Mouse (Mus musculus) G1E (cell line): ENCODE data around the gene Cd180. TPM values are rescaled to one million over a fixed set of nuclear protein-coding genes. Genes with fewer than 3 reads are reported as not detected.

Source experiments
- ATAC-seq: 2 replicates; pipeline ENCODE4 v1.8.0; 2016; ENCODE audit warnings: mild to moderate bottlenecking; ENCODE audit not compliant: insufficient number of reproducible peaks, poor library complexity, low FRiP score, severe bottlenecking; ENCODE audit errors: extremely low read depth
- DNase-seq: peaks from one replicate; pipeline ENCODE4 v3.0.0; 2012; ENCODE audit warnings: low spot score
- H3K27me3 ChIP-seq: 2 replicates; pipeline ENCODE4 v1.6.1; 2012; ENCODE audit warnings: mild to moderate bottlenecking, low read length, inconsistent platforms; ENCODE audit not compliant: insufficient read depth
- H3K36me3 ChIP-seq: replicated peaks from 2 replicates; pipeline ENCODE3; 2012; ENCODE audit warnings: mild to moderate bottlenecking, inconsistent platforms
- H3K4me1 ChIP-seq: 2 replicates; pipeline ENCODE4 v1.6.1; 2012; ENCODE audit warnings: low read depth, low read length, inconsistent platforms, mixed read lengths; ENCODE audit not compliant: insufficient read depth
- H3K4me3 ChIP-seq: 2 replicates; pipeline ENCODE4 v1.5.1; 2012; ENCODE audit warnings: low read depth, mild to moderate bottlenecking, inconsistent platforms, low read length, moderate library complexity, mixed read lengths
- H3K9me3 ChIP-seq: replicated peaks from 2 replicates; pipeline ENCODE4 v1.6.1; 2012; ENCODE audit warnings: inconsistent platforms
- CTCF ChIP-seq: IDR thresholded peaks from 2 replicates; pipeline ENCODE4 v1.5.1; 2012; ENCODE audit warnings: low read depth, low read length, inconsistent platforms, mixed read lengths
- GATA1 ChIP-seq: IDR thresholded peaks from 2 replicates; pipeline ENCODE4 v1.6.1; 2012; ENCODE audit warnings: borderline replicate concordance, low read length, inconsistent platforms, mixed read lengths
- GATA2 ChIP-seq: IDR thresholded peaks from 2 replicates; pipeline ENCODE4 v1.6.1; 2012; ENCODE audit warnings: low read depth, low read length, inconsistent platforms, borderline replicate concordance
- POLR2AphosphoS5 ChIP-seq: IDR thresholded peaks from 2 replicates; pipeline ENCODE4 v1.6.1; 2012; ENCODE audit warnings: low read depth, low read length, inconsistent platforms; ENCODE audit not compliant: insufficient replicate concordance
- TAL1 ChIP-seq: conservative IDR thresholded peaks from 2 replicates; pipeline ENCODE4 v1.6.1; 2012; ENCODE audit warnings: low read depth, low read length, inconsistent platforms, mixed read lengths
- polyA plus RNA-seq: library from polyadenylated mRNA; stranded (reverse); fragments of >175 nt; gene quantifications from 2 replicates; pipeline ENCODE4 v1.2.3, GENCODE M21; 2012
- total RNA-seq, 2 experiments: library from RNA; stranded (forward) in 1 of 2; stranded (reverse) in 1 of 2; fragments of 200-1000 nt in 1 of 2; fragments of >200 nt in 1 of 2; fragmentation: Nextera tagmentation in 1 of 2; gene quantifications; 2 replicates each; pipeline ENCODE4 v1.2.3; 2014 to 2017

Gene Cd180
- total and polyA plus RNA-seq, 3 experiments: 1.3 TPM; not detected in 2

DNA sequence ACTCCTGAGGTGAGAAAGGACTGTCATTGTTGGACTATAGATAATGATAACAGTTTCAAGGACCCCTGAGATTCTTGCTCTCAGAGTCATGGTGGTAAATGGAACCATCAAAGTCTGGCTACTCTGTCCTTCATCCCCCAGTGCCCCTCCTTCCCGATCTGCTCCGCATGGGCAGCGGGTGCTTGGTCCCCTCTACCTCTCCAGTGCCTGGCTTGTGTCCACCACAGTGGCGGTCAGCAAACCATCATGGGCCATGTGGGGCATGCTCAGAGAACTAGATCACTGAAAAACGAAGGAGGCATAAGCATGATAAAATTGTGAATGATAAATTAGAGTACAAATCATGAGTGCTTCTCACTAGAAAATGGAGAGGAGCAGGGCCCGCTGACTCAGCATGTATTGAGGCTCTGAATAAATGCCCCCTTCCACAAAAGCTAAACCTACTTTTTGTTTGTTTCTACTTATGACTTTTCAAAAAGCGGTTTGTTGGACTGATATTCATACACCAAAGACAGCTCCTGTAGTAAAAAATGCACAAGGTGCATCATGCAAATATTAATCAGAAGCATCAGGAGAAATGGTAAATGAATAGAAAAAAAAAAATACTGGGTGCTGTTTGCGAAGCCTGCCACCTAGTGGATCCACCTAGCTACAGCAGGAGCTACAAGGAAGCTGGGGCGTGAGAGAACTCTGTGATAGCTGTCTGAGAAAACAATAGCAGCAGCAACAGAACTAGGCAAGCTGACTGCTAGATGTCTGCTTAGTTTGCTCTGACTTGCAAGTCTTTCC lies 51.3 kb downstream of the Cd180 start:
- DNase-seq: peak; percentile 25
- no peaks in the 10 kb centered on the region for H3K36me3 ChIP-seq
- no peaks in the 10 kb centered on the region for H3K4me1 ChIP-seq
- H3K9me3 ChIP-seq: no peaks in the 10 kb centered on the region
- TF ChIP-seq CTCF: peak; percentile 72
- no peak for TF ChIP-seq TAL1
- no peak for ATAC-seq
- no peaks in the 10 kb centered on the region for H3K27me3 ChIP-seq
- no peak overlapping the region for H3K4me3 ChIP-seq

DNA sequence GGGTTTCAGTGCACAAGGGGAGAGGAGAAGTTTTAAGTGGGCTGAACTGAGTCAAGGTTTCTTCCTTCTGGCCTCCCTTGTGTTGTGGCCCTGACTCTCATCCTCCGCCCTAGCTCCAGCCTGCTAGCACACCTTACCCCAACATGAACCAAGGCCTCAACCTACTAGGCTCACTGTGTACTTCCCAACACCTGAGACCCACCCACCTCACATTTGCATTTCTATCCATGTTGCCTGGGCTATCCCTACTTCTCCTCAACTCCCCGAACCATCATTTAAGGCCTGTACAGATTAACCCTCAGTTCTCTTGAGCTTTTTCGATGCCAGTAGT lies 51.9 kb downstream of the Cd180 start:
- Histone ChIP-seq H3K36me3 (no peaks in the 10 kb centered on the region), H3K9me3 (no peaks in the 10 kb centered on the region), H3K4me3 (no peak overlapping the region), H3K27me3 (no peaks in the 10 kb centered on the region), H3K4me1 (no peaks in the 10 kb centered on the region)
- no peak for ATAC-seq
- no peak for DNase-seq
- no peak for TF ChIP-seq GATA2
- no peak for TF ChIP-seq TAL1
- TF ChIP-seq POLR2AphosphoS5: no peak
- TF ChIP-seq CTCF: no peak
- TF ChIP-seq GATA1: no peak

DNA sequence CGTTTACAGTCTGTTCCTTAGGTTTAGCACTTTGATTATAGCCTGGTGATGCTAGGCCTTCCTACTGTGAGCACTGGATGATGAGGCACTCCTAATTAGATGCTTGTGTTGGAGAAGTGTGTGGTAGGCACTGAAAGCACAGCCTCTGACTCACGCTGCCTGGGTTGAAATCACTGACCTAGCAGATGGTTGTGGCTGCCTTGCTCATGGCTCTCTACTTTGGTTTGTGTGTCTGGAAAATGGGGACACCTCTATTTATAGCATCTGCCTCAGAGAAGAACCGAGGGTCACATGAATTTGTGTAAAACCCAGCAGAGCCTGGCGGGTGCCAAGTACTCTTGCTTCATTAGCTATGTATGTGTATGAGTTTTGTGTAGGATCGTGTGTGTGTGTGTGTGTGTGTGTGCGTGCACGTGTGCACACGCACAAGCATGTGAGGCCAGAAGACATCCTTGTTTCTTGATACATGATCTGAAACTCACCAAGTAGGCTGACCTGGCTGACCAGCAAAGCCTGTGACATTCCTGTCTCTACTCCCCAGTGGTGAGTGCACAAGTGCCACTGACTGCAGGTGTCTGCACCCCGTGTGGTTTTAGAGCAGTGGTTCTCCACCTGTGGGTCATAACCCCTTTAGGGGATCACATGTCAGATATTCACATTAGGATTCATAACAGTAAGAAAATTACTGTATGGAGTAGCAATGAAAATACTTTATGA lies 52.4 kb downstream of the Cd180 start:
- H3K36me3 ChIP-seq: no peaks in the 10 kb centered on the region
- DNase-seq: no peak
- no peaks in the 10 kb centered on the region for H3K9me3 ChIP-seq
- no peaks in the 10 kb centered on the region for H3K4me1 ChIP-seq
- TF ChIP-seq POLR2AphosphoS5 (no peak), CTCF (no peak), GATA2 (no peak), GATA1 (no peak), TAL1 (no peak)
- no peak for ATAC-seq
- H3K27me3 ChIP-seq: no peaks in the 10 kb centered on the region
- H3K4me3 ChIP-seq: no peak overlapping the region

DNA sequence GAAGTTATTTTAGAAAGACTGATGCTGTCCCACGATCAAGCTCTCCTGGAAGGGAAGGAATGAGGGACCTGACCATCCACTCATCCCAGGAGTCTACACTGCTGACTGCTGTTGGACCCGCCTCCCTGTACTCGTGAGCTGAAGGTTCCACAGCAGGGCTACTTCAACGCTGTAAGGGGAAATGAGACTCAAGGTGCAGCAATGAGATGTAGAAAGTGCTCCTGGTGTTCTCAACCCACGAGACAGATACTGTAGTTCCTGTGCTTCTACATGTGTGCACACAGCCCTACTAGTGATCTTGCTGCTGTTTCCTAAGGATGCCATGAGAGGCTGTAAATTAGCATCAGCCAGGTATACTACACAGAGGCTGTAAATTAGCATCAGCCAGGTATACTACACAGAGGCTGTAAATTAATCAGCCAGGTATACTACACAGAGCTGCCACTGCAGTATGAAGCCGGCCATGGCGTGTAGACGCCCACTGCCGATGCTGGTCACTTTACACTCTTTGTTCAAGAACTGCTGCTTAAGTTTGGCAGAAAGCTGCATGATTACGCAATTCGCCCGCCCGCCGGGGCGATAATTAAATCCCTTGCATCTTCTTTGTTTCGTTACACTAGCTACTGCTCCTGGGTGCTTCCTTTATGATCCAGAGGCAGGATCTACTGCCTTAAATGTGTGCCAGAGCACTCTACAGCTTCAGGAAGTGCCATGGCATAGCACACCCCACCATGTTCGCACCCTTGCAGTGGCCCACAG lies 53.6 kb downstream of the Cd180 start:
- no peaks in the 10 kb centered on the region for H3K9me3 ChIP-seq
- no peaks in the 10 kb centered on the region for H3K27me3 ChIP-seq
- H3K4me3 ChIP-seq: no peak overlapping the region
- DNase-seq (no peak), ATAC-seq (no peak)
- TF ChIP-seq TAL1: no peak
- TF ChIP-seq POLR2AphosphoS5: no peak
- TF ChIP-seq GATA2: no peak
- TF ChIP-seq GATA1: no peak
- no peak for TF ChIP-seq CTCF
- H3K4me1 ChIP-seq: no peaks in the 10 kb centered on the region
- no peaks in the 10 kb centered on the region for H3K36me3 ChIP-seq

DNA sequence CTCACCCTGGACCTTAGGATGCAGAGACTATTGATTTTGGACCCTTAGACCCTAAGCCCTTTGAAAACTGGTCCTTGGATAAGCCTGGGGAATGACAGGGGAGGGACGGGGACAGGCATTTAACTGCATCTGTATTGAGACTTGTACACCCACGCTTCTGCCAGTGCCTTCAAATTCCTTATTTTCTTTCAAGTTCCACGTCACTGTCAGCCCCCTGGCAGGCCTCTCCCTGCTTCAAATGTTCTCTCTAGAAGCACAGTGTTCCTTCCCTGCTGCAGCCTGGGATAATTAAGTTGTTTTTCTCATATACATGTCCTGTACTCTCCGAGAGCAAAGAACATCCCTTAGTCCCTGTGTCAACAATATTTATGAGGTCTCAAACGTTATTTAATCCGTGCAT lies 55.8 kb downstream of the Cd180 start:
- no peak for DNase-seq
- no peak overlapping the region for H3K4me3 ChIP-seq
- peaks cover 4% of the 10 kb centered on the region; the same call in 1 of the 2 replicates for H3K27me3 ChIP-seq
- H3K9me3 ChIP-seq: no peaks in the 10 kb centered on the region
- no peaks in the 10 kb centered on the region for H3K4me1 ChIP-seq
- no peaks in the 10 kb centered on the region for H3K36me3 ChIP-seq
- TF ChIP-seq POLR2AphosphoS5 (no peak), TAL1 (no peak), CTCF (no peak), GATA2 (no peak), GATA1 (no peak)
- ATAC-seq: no peak

GRCm38 (mm10) chr13:102749891-102750290 lies 56.5 kb downstream of the Cd180 start:
- no peak for TF ChIP-seq GATA1
- no peak for TF ChIP-seq POLR2AphosphoS5
- TF ChIP-seq TAL1: no peak
- TF ChIP-seq GATA2: no peak
- no peak for TF ChIP-seq CTCF
- Histone ChIP-seq H3K4me1 (no peaks in the 10 kb centered on the region), H3K27me3 (peaks cover 4% of the 10 kb centered on the region; the same call in 1 of the 2 replicates), H3K4me3 (no peak overlapping the region), H3K9me3 (no peaks in the 10 kb centered on the region), H3K36me3 (no peaks in the 10 kb centered on the region)
- DNase-seq: no peak
- no peak for ATAC-seq
